Mouse (Mus musculus) cerebellum, adult 2 months (tissue): Measurements from ENCODE around the gene Sdhc.

Experiments
- CTCF ChIP-seq: fragments of 200-500 bp; IDR thresholded peaks from 2 replicates; pipeline ENCODE4 v1.5.1; 2011; ENCODE audit warnings: low read depth, mild to moderate bottlenecking, control low read depth, low read length, moderate library complexity, borderline replicate concordance; ENCODE audit not compliant: insufficient read depth
- POLR2A ChIP-seq: fragments of 200-500 bp; IDR thresholded peaks from 2 replicates; pipeline ENCODE4 v1.6.1; 2011; ENCODE audit warnings: low read length, control low read depth, borderline replicate concordance; ENCODE audit not compliant: insufficient read depth

GRCm38 (mm10) chr1:171121839-171122238, 28.6 kb downstream of the Sdhc start:
- no peak for TF ChIP-seq POLR2A
- no peak for TF ChIP-seq CTCF
